Mouse (Mus musculus): ENCODE measurements around the gene Sgsm3.
"Not testable (repeated sequence)": the region's sequence is repeated elsewhere in the genome, so short reads cannot be mapped to it uniquely, and the experiment has no call there.

Sgsm3 gene

GRCm38 (mm10) chr15:80977620-80978334 lies at the start of gene Sgsm3:
Gene Sgsm3 (plus strand): TSS chr15:80977765.
- peak; percentile 84 to 85 for DNase-seq (ENCODE audit: low spot score in 2 of 2)

- DNase-seq (ENCODE audit: low spot score in 2 of 2), result no peak
Measured at GRCm38 (mm10) chr15:80928811-80929355, 48.7 kb upstream of the Sgsm3 start.

DNA sequence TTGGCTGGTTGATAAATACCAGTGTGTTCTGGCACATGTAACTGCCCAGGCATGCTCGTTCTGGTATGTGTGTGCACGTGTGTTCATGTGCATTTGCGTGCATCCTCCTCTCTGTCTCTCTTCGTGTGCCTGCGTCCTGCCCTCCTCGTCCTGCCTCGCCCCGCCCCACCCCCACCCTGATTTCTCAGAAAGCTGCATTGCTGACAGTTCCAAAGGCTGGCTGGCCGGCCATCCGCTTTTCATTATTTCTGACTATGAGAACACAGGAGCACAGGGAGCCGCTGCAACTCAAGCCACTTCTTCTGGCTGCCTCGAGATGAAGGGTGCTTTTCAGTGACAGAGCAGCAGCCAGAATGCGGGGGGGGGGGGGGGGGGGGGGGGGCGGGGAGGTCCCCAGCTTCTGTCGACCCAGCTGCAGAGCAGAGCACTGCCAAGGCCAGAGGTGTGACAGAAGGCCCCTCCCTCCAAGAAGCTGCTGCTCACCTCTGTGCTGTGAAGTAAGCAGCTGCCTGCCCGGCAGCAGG lies 47.5 kb upstream of the Sgsm3 start:
- no peak for DNase-seq (ENCODE audit: low spot score in 2 of 2)

DNA sequence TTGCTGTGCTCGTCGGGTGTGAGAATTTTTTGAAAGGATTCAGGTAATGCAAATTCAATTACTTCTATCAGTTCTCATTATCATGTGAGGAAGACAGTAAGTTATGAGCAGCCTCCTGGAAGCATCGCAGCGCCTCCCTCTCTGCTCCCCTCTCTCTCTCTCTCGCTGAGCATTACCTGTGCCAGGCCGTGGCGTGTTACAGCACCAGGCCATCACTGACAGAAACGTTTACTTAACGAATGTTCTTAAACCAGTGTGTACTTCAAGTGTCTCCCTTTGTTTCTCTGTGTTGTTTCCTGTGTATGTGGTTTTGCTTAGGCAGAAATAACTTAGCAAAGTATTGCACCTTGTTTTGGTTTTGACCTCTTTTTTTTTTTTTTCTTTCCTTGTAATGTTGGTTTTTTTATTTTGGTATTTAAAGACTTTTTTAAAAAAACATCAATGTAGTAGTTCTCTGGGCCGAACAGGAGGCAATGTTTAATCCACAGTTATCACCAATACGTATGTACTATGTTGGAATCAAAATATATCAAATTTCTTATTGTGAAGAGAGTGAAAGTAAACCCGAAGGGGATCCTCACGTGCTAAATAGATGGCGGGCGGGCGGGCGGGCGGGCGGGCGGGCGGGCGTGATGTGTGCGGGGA lies 46.8 kb upstream of the Sgsm3 start:
- DNase-seq (ENCODE audit: low spot score in 2 of 2), result not testable (repeated sequence)

DNA sequence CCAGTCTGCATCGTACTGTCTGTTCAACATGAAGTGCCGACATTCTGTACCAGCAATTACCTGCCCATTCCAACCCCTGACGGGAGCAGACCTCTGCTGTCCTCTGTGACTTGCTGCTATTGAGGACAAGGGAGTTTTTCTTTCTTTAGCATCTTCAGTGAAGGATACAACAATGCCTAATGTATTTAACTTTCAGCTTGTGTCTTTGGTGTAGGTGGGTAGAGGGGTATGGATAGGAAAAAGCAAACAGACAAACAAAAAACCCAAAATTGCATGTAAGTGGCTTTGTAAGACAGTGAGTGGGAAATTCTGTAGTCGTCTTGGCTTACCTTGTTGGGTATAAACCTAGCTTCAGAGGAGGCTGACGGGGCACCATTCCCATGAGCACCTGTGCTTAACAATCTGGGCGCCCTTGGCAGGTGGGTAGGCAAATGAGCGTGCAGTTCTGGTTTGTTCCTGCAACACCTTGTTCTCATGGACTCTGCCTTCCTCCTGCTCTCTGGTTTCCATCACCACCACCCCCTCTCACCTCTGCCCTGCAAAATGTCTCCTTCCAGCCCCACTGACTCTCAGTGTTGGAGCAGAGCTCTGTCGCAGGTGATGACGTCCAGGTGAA lies 46.1 kb upstream of the Sgsm3 start:
- DNase-seq (ENCODE audit: low spot score in 2 of 2), result no peak

DNA sequence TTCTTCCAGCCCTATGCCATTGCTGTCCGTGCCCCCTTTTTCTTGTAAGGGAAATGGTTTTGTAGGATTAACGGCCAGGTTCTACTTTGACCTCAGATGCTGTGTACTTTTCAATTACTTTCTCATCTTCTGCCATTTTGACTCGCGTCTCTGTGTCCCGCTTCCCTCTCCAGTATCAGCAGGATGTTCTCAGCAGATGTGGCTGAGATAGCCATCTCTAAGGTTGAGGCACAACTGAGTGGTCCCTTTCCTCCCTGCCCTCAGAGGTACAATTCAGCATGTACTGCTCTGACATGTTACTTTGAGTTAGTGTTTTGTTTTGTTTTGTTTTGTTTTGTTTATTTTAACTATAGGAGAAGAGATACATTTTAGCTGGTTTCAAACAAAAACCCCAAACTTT lies 42.7 kb upstream of the Sgsm3 start:
- no peak for DNase-seq (ENCODE audit: low spot score in 2 of 2)

DNA sequence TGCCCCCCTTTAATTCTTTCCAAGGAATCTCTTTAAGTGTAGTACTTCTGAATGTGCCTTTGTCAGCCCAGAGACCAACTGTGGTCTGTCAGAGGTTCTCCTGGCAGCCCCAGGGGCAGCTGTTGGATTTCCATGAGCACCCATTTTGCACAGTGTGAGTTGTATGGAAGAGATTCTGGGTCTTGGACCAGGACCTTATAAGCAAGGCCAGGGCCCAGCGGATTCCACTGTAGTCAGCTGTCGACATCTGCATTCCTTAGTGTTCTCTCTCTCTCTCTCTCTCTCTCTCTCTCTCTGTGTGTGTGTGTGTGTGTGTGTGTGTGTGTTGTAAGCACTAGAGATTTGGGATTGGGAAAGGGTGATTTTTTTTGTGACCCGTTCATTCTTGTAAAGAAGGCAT lies 40.9 kb upstream of the Sgsm3 start:
- no peak for DNase-seq (ENCODE audit: low spot score in 2 of 2)

- DNase-seq (ENCODE audit: low spot score in 2 of 2), result no peak
Measured at GRCm38 (mm10) chr15:80938615-80939014, 39.0 kb upstream of the Sgsm3 start.

- DNase-seq (ENCODE audit: low spot score in 2 of 2), result no peak
Measured at GRCm38 (mm10) chr15:80939401-80939800, 38.2 kb upstream of the Sgsm3 start.

DNA sequence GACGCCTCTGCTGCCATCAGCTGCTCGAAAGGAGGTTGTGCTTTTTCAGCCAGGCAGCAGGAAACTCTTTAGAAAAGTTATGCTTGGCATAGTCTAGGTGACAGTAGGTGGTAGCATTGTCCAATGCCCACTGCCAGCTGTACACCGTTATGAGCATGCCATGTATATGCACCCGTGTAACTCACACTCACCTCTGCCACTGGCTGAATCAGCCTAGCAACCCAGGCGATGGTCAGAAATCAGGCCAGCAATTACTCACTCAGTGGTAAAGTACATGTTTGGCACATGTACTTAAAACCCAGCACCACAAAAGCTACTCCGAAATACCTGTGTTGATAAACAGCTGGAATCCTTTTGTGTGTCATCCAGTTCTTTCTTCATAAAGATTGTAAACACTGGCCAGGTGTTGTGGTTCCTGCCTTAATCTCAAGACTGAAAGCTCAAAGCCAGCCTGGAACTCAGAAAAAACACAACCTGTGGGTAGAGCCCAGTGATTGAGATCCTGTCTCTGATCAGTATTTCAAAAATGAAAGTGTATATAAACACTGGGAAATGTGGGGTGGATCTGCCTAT lies 36.0 kb upstream of the Sgsm3 start:
- DNase-seq (ENCODE audit: low spot score in 2 of 2), result no peak

DNA sequence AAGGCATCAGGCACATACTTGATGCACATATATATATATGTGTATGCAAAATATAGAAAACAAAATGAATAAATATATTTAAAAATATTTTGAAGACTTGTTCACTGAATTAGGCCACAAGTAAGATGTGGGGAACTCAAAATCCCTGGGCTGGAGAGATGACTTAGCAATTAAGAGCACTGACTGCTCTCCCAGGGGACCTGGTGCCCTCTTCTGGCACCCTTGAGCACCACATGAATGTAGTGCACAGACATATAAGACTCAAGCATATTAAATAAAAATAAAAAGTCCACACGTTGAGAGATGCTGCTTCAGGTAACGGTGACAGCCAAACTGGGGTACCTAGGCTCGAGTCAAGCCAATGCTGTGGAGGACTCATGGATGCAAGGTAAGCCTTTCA lies 31.7 kb upstream of the Sgsm3 start:
- peak; percentile 39 to 54 for DNase-seq (ENCODE audit: low spot score in 2 of 2)

DNA sequence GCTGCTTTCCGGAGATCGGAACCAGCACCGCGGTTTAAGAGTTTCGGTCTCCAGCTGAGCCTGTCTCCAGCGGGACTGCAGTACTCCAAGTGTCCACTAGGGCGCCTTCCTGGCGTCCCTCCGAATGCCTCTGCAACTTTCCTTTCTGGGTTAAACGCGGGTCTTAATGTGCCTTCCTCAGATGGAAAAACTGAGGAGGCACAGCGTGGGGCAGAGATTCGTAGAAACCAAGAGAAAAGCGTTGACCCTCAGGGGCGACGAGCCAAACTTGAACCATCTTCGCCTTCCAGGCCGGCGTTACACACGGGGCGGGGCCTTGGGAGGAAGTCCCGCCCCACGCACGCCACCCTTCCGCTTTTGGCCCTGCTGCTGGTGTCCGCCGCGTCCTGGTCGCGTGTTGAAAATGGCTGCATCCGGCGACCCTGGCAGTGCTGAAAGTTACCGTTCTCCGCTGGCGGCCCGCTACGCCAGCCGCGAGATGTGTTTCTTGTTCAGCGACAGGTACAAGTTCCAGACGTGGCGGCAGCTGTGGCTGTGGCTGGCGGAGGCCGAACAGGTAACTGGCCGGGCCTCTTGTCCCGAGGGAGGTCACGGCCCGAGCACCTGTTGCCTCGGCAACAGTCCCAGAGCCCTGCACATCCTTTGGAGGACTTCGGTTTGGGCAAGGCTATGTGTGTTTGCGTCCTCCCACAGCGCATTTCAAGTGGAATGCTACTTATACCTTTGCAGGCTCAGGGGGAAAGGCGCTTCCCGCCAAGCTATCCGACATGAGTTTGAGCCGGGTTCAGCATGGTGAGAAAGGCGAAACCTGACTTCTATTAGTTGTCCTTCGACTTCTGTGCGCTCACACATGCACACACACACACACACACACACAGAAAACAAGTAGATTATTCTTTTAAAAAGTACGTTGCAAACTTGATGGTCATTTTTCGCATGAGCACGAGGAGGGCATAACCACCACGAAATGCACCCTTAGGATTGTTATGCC lies 29.1 kb upstream of the Sgsm3 start, which contains the start of gene Adsl:
TSS of gene Adsl (plus strand) at position 346 of the 991 bp plus-strand sequence.
- DNase-seq (ENCODE audit: low spot score in 2 of 2), result peak; percentile 84 to 86

DNA sequence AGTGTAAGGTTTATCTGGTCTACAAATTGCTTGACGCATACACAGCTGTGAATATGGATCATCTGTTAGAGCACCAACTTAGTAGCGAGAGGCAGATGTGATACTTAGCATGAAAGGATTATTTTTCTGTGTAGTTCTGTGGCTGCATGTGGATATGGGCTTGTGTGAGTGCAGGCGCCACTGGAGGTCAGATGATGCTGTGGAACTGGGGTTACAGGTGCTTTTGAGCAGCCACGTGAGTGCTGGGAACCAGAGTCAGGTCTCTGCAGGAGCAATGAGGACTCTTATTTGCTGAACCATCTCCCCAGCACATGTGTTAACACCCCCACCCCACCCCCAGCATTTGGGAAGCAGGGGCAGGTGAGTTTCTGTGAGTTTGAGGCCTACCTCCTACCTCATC lies 28.1 kb upstream of the Sgsm3 start:
- DNase-seq (ENCODE audit: low spot score in 2 of 2), result no peak

GRCm38 (mm10) chr15:80950055-80950454 lies 27.5 kb upstream of the Sgsm3 start:
- no peak for DNase-seq (ENCODE audit: low spot score in 2 of 2)

DNA sequence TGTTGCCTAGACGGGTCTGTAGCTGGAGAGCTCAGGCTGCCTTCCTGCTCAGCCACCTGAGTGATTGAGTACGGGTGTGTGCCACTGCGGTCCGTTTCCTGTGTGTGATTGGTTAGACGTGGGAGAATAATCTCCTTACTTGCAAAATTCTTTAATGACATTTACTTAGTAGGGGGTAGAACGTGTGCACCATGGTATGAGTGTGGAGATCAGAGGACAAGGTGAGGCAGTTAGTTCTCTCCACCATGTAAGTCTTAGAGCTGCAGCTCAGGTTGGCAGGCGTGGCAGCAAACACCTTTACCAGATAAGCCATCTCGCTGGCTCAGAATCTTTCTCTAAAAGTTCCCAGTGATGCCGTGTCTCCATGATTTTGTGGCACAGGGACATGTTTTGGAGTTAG lies 23.6 kb upstream of the Sgsm3 start:
- no peak for DNase-seq (ENCODE audit: low spot score in 2 of 2)

- no peak for DNase-seq (ENCODE audit: low spot score in 2 of 2)
Measured at GRCm38 (mm10) chr15:80954861-80955260, 22.7 kb upstream of the Sgsm3 start.

DNA sequence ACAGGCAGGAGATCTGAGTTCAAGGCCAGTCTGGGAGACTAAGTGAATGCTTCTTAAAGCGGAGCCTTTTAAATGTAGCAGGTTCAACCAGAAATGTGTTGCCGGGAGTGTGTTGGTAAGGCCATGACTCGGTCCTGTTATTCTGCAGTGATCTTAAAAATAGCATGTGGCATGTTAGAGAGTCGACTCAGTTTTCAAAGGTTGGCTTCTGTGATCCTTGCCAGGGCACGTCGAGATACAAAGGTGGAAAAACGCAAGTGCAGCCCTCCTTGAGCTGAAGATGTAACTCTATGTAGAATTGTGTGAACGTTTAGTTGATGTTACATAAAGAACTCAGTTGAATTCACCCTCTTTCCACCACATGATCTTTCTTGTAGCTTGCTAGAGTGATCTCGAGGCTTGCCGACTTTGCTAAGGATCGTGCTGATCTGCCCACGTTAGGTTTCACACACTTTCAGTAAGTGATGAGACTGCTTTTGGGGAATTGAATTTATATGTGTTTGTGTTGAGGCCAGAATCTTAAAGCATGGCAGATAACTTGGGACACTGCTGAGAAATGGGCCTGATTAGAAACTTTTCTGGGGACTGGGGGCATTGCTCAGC lies 21.6 kb upstream of the Sgsm3 start:
- no peak for DNase-seq (ENCODE audit: low spot score in 2 of 2)

DNA sequence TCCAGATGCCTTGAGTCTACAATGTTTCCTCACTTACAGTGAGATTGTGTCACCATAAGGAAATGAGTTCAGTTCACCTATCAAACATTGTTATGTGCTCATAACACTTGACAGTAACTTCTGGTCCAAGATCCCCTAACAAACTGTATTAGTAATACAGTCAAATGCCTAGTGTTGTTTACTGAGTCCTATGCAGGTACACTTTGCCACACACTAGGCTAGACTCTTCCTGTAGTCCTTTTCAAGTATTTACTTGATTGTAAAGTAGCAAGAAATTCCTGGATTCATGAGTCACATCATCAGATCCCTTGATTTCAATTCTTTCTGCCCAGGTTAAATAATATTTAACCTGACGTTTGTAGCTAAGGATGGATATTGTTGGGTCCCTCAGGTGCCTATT lies 8.2 kb upstream of the Sgsm3 start:
- DNase-seq (ENCODE audit: low spot score in 2 of 2), result no peak

DNA sequence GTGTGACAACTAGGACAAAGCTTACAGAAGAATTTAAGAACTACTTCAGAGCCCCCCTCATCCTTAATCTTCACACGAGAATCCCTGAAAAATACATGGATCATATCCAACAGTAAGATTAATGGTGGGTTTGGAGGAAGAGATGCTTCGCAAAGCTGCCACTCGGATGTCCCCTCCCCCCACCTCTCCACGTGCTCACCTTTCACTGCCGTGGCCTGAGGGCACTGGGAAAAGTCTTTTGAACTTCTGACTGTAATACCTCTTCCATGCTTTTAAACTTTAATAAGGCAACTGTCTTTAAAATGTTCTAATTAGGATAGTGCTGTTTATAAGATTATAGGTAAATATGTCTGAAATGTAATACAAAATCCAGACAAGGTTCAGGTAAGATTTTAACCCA lies 3.3 kb upstream of the Sgsm3 start:
- DNase-seq (ENCODE audit: low spot score in 2 of 2), result no peak

- DNase-seq (ENCODE audit: low spot score in 2 of 2), result no peak
Measured at GRCm38 (mm10) chr15:80975666-80976065, 1.9 kb upstream of the Sgsm3 start.

Measured in spleen, postnatal 36 days (tissue).